Mouse (Mus musculus): ENCODE data around the gene Myrip. TPM values are rescaled to one million over a fixed set of nuclear protein-coding genes. Genes with fewer than 3 reads are reported as not detected.
A peak's percentile ranks its signal among the peaks of the same experiment; 100 is the strongest.
"Not testable (repeated sequence)": the region's sequence is repeated elsewhere in the genome, so short reads cannot be mapped to it uniquely, and the experiment has no call there.

Gene Myrip
- polyA plus RNA-seq, 1 experiment from 2014 or later, result 2.3 TPM

DNA sequence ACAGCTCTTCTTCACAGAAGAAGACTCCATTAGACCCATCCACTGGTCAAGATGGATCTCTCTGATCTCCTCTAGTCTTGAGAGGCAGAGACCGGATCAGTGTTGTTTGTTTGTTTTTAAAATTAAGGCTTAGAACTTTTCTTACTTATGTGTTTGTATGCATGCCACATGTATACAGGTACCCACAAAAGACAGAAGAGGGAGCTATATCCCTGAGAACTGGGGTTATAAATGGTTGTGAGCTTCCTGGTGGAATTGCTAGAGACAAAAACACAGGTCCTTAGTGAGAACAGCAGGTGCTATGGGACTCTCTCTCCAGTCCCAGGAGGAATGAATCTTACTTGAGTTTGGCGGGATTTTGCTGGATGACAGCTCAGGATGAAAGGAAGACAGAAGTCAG lies 1.9 kb upstream of the Myrip start:
- Histone ChIP-seq H3K27ac (replicated peaks) (no peak overlapping the region), H3K36me3 (no peaks in the 10 kb centered on the region), H3K4me1 (peaks cover 14% of the 10 kb centered on the region), H3K9me3 (0 out of 2 replicates have a peak, but pooled peaks cover 8% of the 10 kb centered on the region), H3K4me2 (replicated peaks) (no peak overlapping the region), H3K9ac (replicated peaks) (no peak overlapping the region), H3K4me3 (no peak overlapping the region), H3K27me3 (peaks cover 33% of the 10 kb centered on the region)
- WGBS, result 74% methylated on average over 2 of the region's 2 CpGs
- ATAC-seq (ENCODE audit: low FRiP score, low read depth), result no peak

- Histone ChIP-seq H3K27me3 (peaks cover 65% of the 10 kb centered on the region), H3K36me3 (no peaks in the 10 kb centered on the region), H3K27ac (replicated peaks) (no peak overlapping the region), H3K4me2 (replicated peaks) (peak overlapping the region; percentile 92), H3K4me1 (peaks cover 18% of the 10 kb centered on the region), H3K4me3 (peak overlapping the region; percentile 58), H3K9me3 (0 out of 2 replicates have a peak, but pooled peaks cover 8% of the 10 kb centered on the region), H3K9ac (replicated peaks) (peak overlapping the region; percentile 57)
- no peak for ATAC-seq (ENCODE audit: low FRiP score, low read depth)
- 11% methylated on average over 19 of the region's 19 CpGs for WGBS
Observed at GRCm38 (mm10) chr9:120302980-120303452, 1.7 kb downstream of the Myrip start.

DNA sequence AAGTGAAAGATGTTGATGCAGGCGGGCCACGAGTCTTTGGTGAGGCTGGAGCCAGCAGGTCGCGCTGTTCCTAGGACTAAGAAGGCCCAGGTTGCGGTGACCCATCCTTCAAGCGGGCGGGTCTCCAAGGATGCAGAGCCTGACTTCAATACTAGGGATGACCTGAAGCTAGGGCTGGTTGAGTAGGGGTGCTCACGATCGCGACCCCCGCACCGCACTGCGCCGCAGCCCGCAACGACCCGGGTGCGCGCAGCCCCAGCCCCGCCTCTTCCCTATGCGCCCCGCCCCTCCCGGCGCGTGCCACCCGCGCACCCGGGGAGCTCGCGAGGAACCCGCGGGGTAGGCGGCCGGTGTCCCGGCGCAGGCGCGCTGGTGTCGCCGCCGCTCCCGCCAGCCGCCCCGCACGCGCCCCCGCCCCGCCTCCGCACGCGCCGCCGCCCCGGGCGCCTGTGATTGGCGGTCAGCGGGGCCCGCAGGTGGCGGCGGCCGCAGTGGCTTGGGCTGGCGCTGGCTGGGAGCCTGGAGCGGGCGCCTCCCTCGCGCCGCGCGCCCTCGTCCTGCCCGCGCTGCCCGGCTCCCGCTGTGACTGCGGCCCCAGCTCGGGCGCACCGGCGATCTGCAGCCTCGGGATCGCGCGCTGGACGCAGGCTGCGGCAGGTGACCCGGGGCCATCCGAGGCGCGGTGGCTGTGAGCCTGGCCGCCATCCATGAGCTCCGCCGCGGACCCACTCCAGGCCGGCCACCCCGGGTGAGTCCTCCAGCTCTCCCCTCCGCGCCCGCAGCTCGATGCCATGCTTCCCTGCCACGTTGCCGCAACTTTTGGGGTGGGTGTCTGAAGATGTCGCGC lies 2.4 kb downstream of the Myrip start:
- no peaks in the 10 kb centered on the region for H3K36me3 ChIP-seq
- H3K9me3 ChIP-seq, result 0 out of 2 replicates have a peak, but pooled peaks cover 8% of the 10 kb centered on the region
- under 1% methylated on average over 58 of the region's 103 CpGs for WGBS
- H3K27ac ChIP-seq (replicated peaks), result 0 out of 2 replicates have a peak overlapping the region, but pooled peaks have one; percentile 46
- peak overlapping the region; percentile 58 for H3K4me3 ChIP-seq
- H3K4me1 ChIP-seq, result peaks cover 18% of the 10 kb centered on the region
- peaks cover 65% of the 10 kb centered on the region for H3K27me3 ChIP-seq
- H3K4me2 ChIP-seq (replicated peaks), result peak overlapping the region; percentile 92
- ATAC-seq (ENCODE audit: low FRiP score, low read depth), result peak; percentile 89
- peak overlapping the region; percentile 57 for H3K9ac ChIP-seq (replicated peaks)

- Histone ChIP-seq H3K4me1 (peaks cover 18% of the 10 kb centered on the region), H3K9me3 (0 out of 2 replicates have a peak, but pooled peaks cover 8% of the 10 kb centered on the region), H3K4me2 (replicated peaks) (peak overlapping the region; percentile 92), H3K27ac (replicated peaks) (no peak overlapping the region), H3K4me3 (peak overlapping the region; percentile 58), H3K36me3 (no peaks in the 10 kb centered on the region), H3K27me3 (peaks cover 65% of the 10 kb centered on the region), H3K9ac (replicated peaks) (peak overlapping the region; percentile 57)
- WGBS, result 3% methylated on average over 54 of the region's 54 CpGs
- ATAC-seq (ENCODE audit: low FRiP score, low read depth), result peak; percentile 19; the same call in 1 of the 2 replicates
Observed at GRCm38 (mm10) chr9:120304300-120305137, 3.2 kb downstream of the Myrip start.

DNA sequence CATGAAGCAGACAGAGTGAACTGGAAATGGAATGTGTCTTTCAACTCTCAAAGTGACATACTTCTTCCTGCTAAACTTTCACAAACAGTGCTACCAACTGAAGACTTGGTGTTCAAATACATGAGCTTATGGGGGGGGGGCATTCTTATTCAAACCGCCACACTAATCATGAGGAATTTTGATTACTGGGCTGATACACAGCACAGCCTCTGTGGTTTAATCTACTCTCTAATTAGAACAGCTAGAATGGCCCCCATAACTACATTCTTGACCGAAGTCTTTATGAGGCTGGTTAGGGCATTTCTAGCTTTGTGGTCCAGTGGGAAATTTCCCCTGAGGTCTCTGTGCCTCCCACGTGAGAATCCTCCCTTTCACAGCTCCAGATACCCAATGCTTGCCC lies 13.9 kb downstream of the Myrip start:
- no peak overlapping the region for H3K4me2 ChIP-seq (replicated peaks)
- no peaks in the 10 kb centered on the region for H3K36me3 ChIP-seq
- H3K27ac ChIP-seq (replicated peaks), result no peak overlapping the region
- no peak overlapping the region for H3K4me3 ChIP-seq
- no peak overlapping the region for H3K9ac ChIP-seq (replicated peaks)
- 66% methylated on average over 3 of the region's 3 CpGs for WGBS
- no peaks in the 10 kb centered on the region for H3K9me3 ChIP-seq
- ATAC-seq (ENCODE audit: low FRiP score, low read depth), result no peak
- H3K4me1 ChIP-seq, result no peaks in the 10 kb centered on the region
- H3K27me3 ChIP-seq, result no peaks in the 10 kb centered on the region

DNA sequence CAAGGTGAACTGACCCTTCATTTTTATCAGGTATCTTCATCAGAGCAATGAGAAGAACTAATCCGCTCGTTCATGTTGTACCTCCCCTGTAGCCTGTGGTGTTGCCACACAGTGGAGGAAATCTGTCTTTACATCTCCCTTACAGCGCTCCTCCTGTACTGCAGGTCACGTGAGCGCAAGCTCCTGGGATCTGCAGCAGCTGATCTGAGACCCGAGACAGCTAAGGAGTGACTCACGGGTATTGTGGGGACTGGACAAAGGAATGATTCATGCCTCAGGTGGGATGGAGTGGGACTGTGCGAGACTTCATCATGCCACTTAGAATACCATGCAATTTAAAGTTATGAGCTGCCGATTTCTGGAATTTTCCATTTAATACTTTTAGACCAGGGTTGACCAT lies 17.8 kb downstream of the Myrip start:
- ATAC-seq (ENCODE audit: low FRiP score, low read depth), result no peak
- Histone ChIP-seq H3K27me3 (no peaks in the 10 kb centered on the region), H3K27ac (replicated peaks) (no peak overlapping the region), H3K4me2 (replicated peaks) (no peak overlapping the region), H3K36me3 (no peaks in the 10 kb centered on the region), H3K9ac (replicated peaks) (no peak overlapping the region), H3K4me3 (no peak overlapping the region), H3K9me3 (no peaks in the 10 kb centered on the region), H3K4me1 (no peaks in the 10 kb centered on the region)
- 78% methylated on average over 9 of the region's 9 CpGs for WGBS

- Histone ChIP-seq H3K9me3 (no peaks in the 10 kb centered on the region), H3K36me3 (no peaks in the 10 kb centered on the region), H3K4me1 (no peaks in the 10 kb centered on the region), H3K4me2 (replicated peaks) (no peak overlapping the region), H3K27me3 (no peaks in the 10 kb centered on the region), H3K9ac (replicated peaks) (no peak overlapping the region), H3K27ac (replicated peaks) (no peak overlapping the region), H3K4me3 (no peak overlapping the region)
- WGBS, result 90% methylated on average over 2 of the region's 2 CpGs
- ATAC-seq (ENCODE audit: low FRiP score, low read depth), result no peak
Observed at GRCm38 (mm10) chr9:120320573-120320972, 19.3 kb downstream of the Myrip start.

DNA sequence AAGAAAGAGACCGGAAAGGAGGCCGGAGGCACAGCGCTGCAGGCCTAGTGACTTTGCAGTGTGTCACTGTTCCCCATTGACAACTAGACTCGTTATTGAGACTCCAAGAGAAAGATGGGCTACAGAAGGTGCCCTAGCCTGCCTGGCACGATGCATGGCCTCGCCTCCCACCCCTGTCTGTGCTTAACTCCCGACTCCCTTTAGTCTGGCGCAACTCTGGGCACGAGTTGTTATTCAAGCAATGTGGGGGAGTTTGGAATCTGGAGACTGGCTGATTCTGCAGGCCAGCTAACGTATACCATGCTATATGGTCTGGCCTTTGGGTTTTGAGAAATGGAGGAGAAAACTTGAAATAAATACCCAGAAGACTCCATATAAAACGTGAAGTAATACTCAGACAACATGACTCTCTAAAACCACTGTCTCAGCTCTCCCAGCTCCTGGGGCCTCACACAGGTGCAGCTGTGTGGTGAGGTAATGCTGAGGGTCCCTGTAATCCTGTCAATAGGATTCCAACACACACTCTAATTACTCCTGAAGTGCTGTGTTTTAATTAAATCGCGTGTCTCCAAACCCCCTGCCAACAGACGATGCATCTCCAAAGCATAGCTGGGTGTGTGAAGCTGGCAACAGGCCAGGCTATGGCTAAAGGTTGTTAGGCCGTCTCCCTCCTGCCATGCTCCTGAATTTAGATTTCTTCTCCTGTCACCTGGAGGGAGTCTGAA lies 21.6 kb downstream of the Myrip start:
- H3K27ac ChIP-seq (replicated peaks), result no peak overlapping the region
- no peak overlapping the region for H3K4me3 ChIP-seq
- H3K36me3 ChIP-seq, result no peaks in the 10 kb centered on the region
- no peaks in the 10 kb centered on the region for H3K27me3 ChIP-seq
- no peak for ATAC-seq (ENCODE audit: low FRiP score, low read depth)
- no peak overlapping the region for H3K4me2 ChIP-seq (replicated peaks)
- WGBS, result 81% methylated on average over 15 of the region's 15 CpGs
- no peaks in the 10 kb centered on the region for H3K4me1 ChIP-seq
- no peak overlapping the region for H3K9ac ChIP-seq (replicated peaks)
- H3K9me3 ChIP-seq, result peaks cover 4% of the 10 kb centered on the region; the same call in 1 of the 2 replicates

GRCm38 (mm10) chr9:120331048-120331447 lies 29.7 kb downstream of the Myrip start:
- H3K27me3 ChIP-seq; H3K36me3 ChIP-seq; H3K4me3 ChIP-seq; H3K4me2 ChIP-seq (replicated peaks); H3K9me3 ChIP-seq; H3K4me1 ChIP-seq; ATAC-seq (ENCODE audit: low FRiP score, low read depth); H3K9ac ChIP-seq (replicated peaks); H3K27ac ChIP-seq (replicated peaks): not testable (repeated sequence)
- WGBS, result 88% methylated on average over 2 of the region's 3 CpGs

GRCm38 (mm10) chr9:120338172-120338571 lies 36.9 kb downstream of the Myrip start:
- no peak overlapping the region for H3K27ac ChIP-seq (replicated peaks)
- H3K4me3 ChIP-seq, result no peak overlapping the region
- no peak overlapping the region for H3K4me2 ChIP-seq (replicated peaks)
- peaks cover 2% of the 10 kb centered on the region; the same call in 1 of the 2 replicates for H3K4me1 ChIP-seq
- H3K27me3 ChIP-seq, result no peaks in the 10 kb centered on the region
- no peak for ATAC-seq (ENCODE audit: low FRiP score, low read depth)
- H3K36me3 ChIP-seq, result no peaks in the 10 kb centered on the region
- H3K9me3 ChIP-seq, result no peaks in the 10 kb centered on the region
- 49% methylated on average over 4 of the region's 4 CpGs for WGBS
- H3K9ac ChIP-seq (replicated peaks), result no peak overlapping the region

DNA sequence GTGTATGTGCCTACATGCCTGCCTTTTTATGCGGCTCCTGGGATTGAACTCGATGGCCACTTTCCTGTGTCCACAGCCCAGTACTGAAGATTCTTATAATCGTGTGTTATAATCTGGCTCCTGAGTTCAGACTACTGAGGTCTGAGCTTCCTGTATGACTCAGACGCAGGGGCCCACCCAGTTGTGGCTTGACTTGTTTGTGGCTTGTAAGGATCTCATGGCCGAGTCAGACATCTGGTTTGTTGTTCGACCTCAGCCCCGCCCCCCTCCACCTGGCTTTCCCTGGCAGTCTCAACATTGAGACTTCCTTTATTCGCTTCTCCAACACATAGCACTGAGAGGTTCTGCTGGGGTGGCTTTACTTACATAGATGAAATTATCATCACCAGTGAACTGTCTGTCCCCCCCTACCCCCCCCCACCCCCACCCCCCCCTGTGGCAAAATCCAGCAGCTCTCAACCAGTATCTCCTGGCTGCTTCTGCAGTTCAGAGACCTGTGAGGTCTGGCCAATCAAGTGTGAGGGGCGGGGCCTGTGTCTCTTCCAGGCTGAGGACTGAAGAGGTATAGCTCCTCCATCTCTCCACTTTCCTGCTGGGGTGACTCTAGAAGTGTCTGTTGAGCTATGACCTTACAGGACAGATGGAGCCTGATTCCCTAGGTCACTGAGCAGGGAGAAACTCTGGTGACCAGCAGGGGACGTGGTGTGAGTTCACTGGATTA lies 38.8 kb downstream of the Myrip start:
- Histone ChIP-seq H3K4me2 (replicated peaks) (no peak overlapping the region), H3K27ac (replicated peaks) (no peak overlapping the region), H3K4me3 (no peak overlapping the region), H3K9ac (replicated peaks) (no peak overlapping the region), H3K36me3 (no peaks in the 10 kb centered on the region), H3K9me3 (no peaks in the 10 kb centered on the region), H3K4me1 (peaks cover 10% of the 10 kb centered on the region), H3K27me3 (no peaks in the 10 kb centered on the region)
- 78% methylated on average over 10 of the region's 10 CpGs for WGBS
- ATAC-seq (ENCODE audit: low FRiP score, low read depth), result no peak
